Mouse (Mus musculus): ENCODE measurements around the gene Surf1.

Surf1 gene

GRCm38 (mm10) chr2:26878571-26878970, 37.8 kb downstream of the Surf1 start:
- no peak for DNase-seq

- DNase-seq = no peak
These were observed 45.7 kb downstream of the Surf1 start for GRCm38 (mm10) chr2:26870666-26871065.

- no peak for DNase-seq
These were observed 51.5 kb downstream of the Surf1 start, which contains the start of gene Abo for GRCm38 (mm10) chr2:26864879-26865278. Abo (minus strand) TSS chr2:26864979.

Measured in cerebellum, adult 9-10 months (tissue).